Mouse (Mus musculus) hindbrain, embryonic 16.5 days (tissue): ENCODE measurements around the gene Clptm1. TPM values are rescaled to one million over a fixed set of nuclear protein-coding genes. Genes with fewer than 3 reads are reported as not detected.
"Not testable (repeated sequence)": the region's sequence is repeated elsewhere in the genome, so short reads cannot be mapped to it uniquely, and the experiment has no call there.

Source experiments
- ATAC-seq: fragments of 200-750 bp; cut with Nextera tagmentation; 2 replicates; pipeline ENCODE4 v1.8.0; 2017; ENCODE audit warnings: moderate TSS enrichment, moderate library complexity
- H3K27ac ChIP-seq: fragments of 300-500 bp; sonication (generic); 2 replicates; pipeline ENCODE4 v1.5.1; 2014; ENCODE audit warnings: low read depth, mild to moderate bottlenecking, control low read depth, low read length, moderate library complexity
- H3K27me3 ChIP-seq: fragments of 300-500 bp; sonication (generic); replicated peaks from 2 replicates; pipeline ENCODE4 v1.6.1; 2014; ENCODE audit warnings: low read length; ENCODE audit not compliant: control insufficient read depth, insufficient read depth
- H3K36me3 ChIP-seq: fragments of 300-500 bp; sonication (generic); 2 replicates; pipeline ENCODE4 v1.6.1; 2014; ENCODE audit warnings: mild to moderate bottlenecking, low read length, moderate library complexity, mixed read lengths; ENCODE audit not compliant: control insufficient read depth, insufficient read depth
- H3K4me1 ChIP-seq: fragments of 300-500 bp; sonication (generic); 2 replicates; pipeline ENCODE4 v1.6.1; 2014; ENCODE audit warnings: low read depth, low read length; ENCODE audit not compliant: control insufficient read depth, insufficient read depth
- H3K4me2 ChIP-seq: fragments of 300-500 bp; sonication (generic); 2 replicates; pipeline ENCODE4 v1.6.1; 2014; ENCODE audit warnings: mild to moderate bottlenecking, low read length, control low read depth, moderate library complexity
- H3K4me3 ChIP-seq: fragments of 300-500 bp; sonication (generic); 2 replicates; pipeline ENCODE4 v1.5.1; 2014; ENCODE audit warnings: mild to moderate bottlenecking, low read length, control low read depth, moderate library complexity
- H3K9ac ChIP-seq: fragments of 300-500 bp; sonication (generic); 2 replicates; pipeline ENCODE4 v1.6.1; 2014; ENCODE audit warnings: low read depth, mild to moderate bottlenecking, control low read depth, low read length, moderate library complexity
- H3K9me3 ChIP-seq: fragments of 300-500 bp; sonication (generic); 2 replicates; pipeline ENCODE4 v1.6.1; 2014; ENCODE audit warnings: mild to moderate bottlenecking, low read length, moderate library complexity; ENCODE audit not compliant: control insufficient read depth
- WGBS: fragments of 180-500 bp; shearing (Covaris S2); extraction: QIAGEN DNeasy Blood & Tissue Kit; methylation state at CpG from one replicate; pipeline ENCODE4 v1.1.7; 2014; 5-methylcytosine and 5-hydroxymethylcytosine counted together
- polyA plus RNA-seq: library from polyadenylated mRNA; unstranded; fragments of >200 nt; fragmentation: Nextera tagmentation; extraction: Ambion mirVana; gene quantifications from 2 replicates; pipeline ENCODE4 v1.2.1, GENCODE M21; 2015

The Clptm1 gene
- polyA plus RNA-seq, 1 experiment from 2014 or later: 138 TPM

DNA sequence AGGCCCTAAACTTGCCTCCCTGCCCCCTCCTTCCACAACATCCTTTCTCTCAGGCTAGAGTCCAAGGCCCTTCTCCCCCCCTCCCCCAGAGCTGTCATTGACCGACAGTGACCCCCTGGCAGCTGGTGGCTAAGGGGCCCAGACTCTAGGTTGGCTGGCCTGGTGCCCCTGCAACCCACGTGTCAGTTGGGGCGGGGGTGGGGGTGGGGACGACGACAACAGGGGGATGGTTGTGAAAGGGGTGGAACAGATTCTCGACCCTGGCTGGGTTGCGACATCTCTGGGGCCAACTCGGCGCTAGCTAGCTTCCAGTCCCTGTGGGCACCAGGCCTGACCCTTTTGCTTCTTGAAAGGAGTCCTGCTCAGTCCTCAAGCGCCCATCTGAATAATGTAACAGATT lies 28.6 kb upstream of the Clptm1 start:
- peak; percentile 83 for ATAC-seq
- no peak overlapping the region for H3K9ac ChIP-seq
- H3K27me3 ChIP-seq: no peaks in the 10 kb centered on the region
- H3K4me3 ChIP-seq: no peak overlapping the region
- H3K9me3 ChIP-seq: no peaks in the 10 kb centered on the region
- 19% methylated on average over 10 of the region's 10 CpGs for WGBS
- H3K4me2 ChIP-seq: no peak overlapping the region
- peaks cover 4% of the 10 kb centered on the region for H3K4me1 ChIP-seq
- H3K36me3 ChIP-seq: peaks cover 3% of the 10 kb centered on the region; the same call in 1 of the 2 replicates
- H3K27ac ChIP-seq: peak overlapping the region; percentile 41

GRCm38 (mm10) chr7:19691873-19692865 lies 27.3 kb upstream of the Clptm1 start, which contains the start of gene Apoc1:
Gene Apoc1, minus strand, starts transcription at chr7:19692660.
- Histone ChIP-seq H3K4me1 (no peaks in the 10 kb centered on the region), H3K4me2 (no peak within 1 kb of the TSS), H3K36me3 (peaks cover 3% of the 10 kb centered on the region; the same call in 1 of the 2 replicates), H3K4me3 (no peak within 1 kb of the TSS), H3K27ac (peak within 1 kb of the TSS; percentile 32; the same call in 1 of the 2 replicates), H3K9ac (peak within 1 kb of the TSS; percentile 18; the same call in 1 of the 2 replicates), H3K9me3 (no peaks in the 10 kb centered on the region), H3K27me3 (no peaks in the 10 kb centered on the region)
- no peak for ATAC-seq
- 54% methylated on average over 28 of the region's 28 CpGs for WGBS

GRCm38 (mm10) chr7:19691434-19691833 lies 26.6 kb upstream of the Clptm1 start:
- H3K27ac ChIP-seq: no peak overlapping the region

DNA sequence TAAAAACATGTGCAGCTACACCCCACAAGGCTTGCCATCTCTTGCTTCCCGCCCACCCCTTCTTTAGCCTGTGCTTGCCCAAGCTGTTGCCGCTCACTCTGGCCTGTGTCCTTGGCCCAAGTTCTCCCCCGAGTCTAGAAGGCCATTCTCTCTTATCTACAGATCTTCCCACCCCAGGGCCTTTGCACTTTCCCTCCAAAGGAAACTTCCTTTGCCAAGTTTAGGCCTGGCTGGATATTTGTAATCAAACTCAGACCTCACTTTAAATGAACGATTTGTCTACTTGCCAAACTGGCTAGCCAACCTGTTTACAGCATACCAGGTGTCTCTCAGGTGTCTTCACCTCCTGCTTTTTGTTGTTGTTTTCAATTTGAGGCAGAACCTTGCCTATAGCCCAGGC lies 26.0 kb upstream of the Clptm1 start:
- no peak overlapping the region for H3K27ac ChIP-seq
- no peaks in the 10 kb centered on the region for H3K4me1 ChIP-seq
- H3K4me2 ChIP-seq: no peak overlapping the region
- no peak overlapping the region for H3K4me3 ChIP-seq
- no peaks in the 10 kb centered on the region for H3K9me3 ChIP-seq
- no peaks in the 10 kb centered on the region for H3K27me3 ChIP-seq
- no peaks in the 10 kb centered on the region for H3K36me3 ChIP-seq
- ATAC-seq: no peak
- H3K9ac ChIP-seq: no peak overlapping the region
- WGBS: 89% methylated on average over 4 of the region's 4 CpGs

More at GRCm38 (mm10) chr7:19691434-19691833, 26.6 kb upstream of the Clptm1 start:
- 82% methylated on average over 6 of the region's 6 CpGs for WGBS
- Histone ChIP-seq H3K4me3 (no peak overlapping the region), H3K9me3 (no peaks in the 10 kb centered on the region), H3K4me2 (no peak overlapping the region), H3K4me1 (no peaks in the 10 kb centered on the region), H3K27me3 (no peaks in the 10 kb centered on the region), H3K9ac (no peak overlapping the region), H3K36me3 (peaks cover 1% of the 10 kb centered on the region; the same call in 1 of the 2 replicates)
- ATAC-seq: no peak

- Histone ChIP-seq H3K36me3 (no peaks in the 10 kb centered on the region), H3K4me1 (no peaks in the 10 kb centered on the region), H3K27ac (no peak overlapping the region), H3K9ac (no peak overlapping the region), H3K27me3 (no peaks in the 10 kb centered on the region), H3K4me3 (no peak overlapping the region), H3K4me2 (no peak overlapping the region), H3K9me3 (no peaks in the 10 kb centered on the region)
- no peak for ATAC-seq
- WGBS: 90% methylated on average over 2 of the region's 2 CpGs
Measured at GRCm38 (mm10) chr7:19688611-19689010, 23.8 kb upstream of the Clptm1 start.

- ATAC-seq: no peak
- H3K4me3 ChIP-seq: no peak overlapping the region
- H3K9ac ChIP-seq: no peak overlapping the region
- H3K9me3 ChIP-seq: no peaks in the 10 kb centered on the region
- no peaks in the 10 kb centered on the region for H3K36me3 ChIP-seq
- H3K27me3 ChIP-seq: no peaks in the 10 kb centered on the region
- no peak overlapping the region for H3K27ac ChIP-seq
- no peaks in the 10 kb centered on the region for H3K4me1 ChIP-seq
- 95% methylated on average over 10 of the region's 10 CpGs for WGBS
- no peak overlapping the region for H3K4me2 ChIP-seq
Measured at GRCm38 (mm10) chr7:19688101-19688500, 23.3 kb upstream of the Clptm1 start.

- WGBS: 84% methylated on average over 8 of the region's 8 CpGs
- not testable (repeated sequence) for H3K36me3 ChIP-seq, H3K4me2 ChIP-seq, H3K9me3 ChIP-seq, H3K27me3 ChIP-seq, ATAC-seq, H3K9ac ChIP-seq, H3K4me3 ChIP-seq, H3K4me1 ChIP-seq, H3K27ac ChIP-seq
Measured at GRCm38 (mm10) chr7:19686927-19687583, 22.2 kb upstream of the Clptm1 start.

- H3K4me2 ChIP-seq: no peak overlapping the region
- no peaks in the 10 kb centered on the region for H3K36me3 ChIP-seq
- H3K27me3 ChIP-seq: no peaks in the 10 kb centered on the region
- H3K27ac ChIP-seq: no peak overlapping the region
- H3K4me1 ChIP-seq: no peaks in the 10 kb centered on the region
- no peak for ATAC-seq
- no peaks in the 10 kb centered on the region for H3K9me3 ChIP-seq
- 85% methylated on average over 6 of the region's 6 CpGs for WGBS
- no peak overlapping the region for H3K4me3 ChIP-seq
- no peak overlapping the region for H3K9ac ChIP-seq
Measured at GRCm38 (mm10) chr7:19686521-19686920, 21.7 kb upstream of the Clptm1 start.

- 63% methylated on average over 4 of the region's 4 CpGs for WGBS
- Histone ChIP-seq H3K4me2 (no peak overlapping the region), H3K27me3 (no peaks in the 10 kb centered on the region), H3K4me1 (no peaks in the 10 kb centered on the region), H3K36me3 (no peaks in the 10 kb centered on the region), H3K27ac (no peak overlapping the region), H3K9ac (no peak overlapping the region), H3K9me3 (no peaks in the 10 kb centered on the region), H3K4me3 (no peak overlapping the region)
- ATAC-seq: no peak
Measured at GRCm38 (mm10) chr7:19685374-19685773, 20.5 kb upstream of the Clptm1 start.
